Comparison of ENCODE assay signal across 30 mouse cellular contexts in the genomic region with DNA sequence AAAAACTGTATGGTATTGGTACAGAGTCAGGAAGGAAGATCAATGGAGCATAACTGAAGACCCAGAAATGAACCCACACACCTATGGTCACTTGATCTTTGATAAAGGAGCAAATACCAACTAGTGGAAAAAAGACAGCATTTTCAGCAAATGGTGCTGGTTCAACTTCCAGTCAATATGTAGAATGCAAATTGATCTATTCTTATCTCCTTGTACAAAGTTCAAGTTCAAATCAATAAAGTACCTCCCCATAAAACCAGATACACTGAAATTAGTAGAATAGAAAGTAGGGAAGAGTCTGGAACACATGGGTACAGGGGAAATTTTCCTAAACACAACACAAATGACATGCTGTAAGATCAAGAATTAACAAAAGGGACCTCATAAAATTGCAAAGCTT.
"Had no signal": no experiment of that assay in that cellular context is flagged by ENCODE, and none has a peak within 500 bp of the region (broad histone marks: within the 10 kb centered on the region; RNA-seq: fewer than 3 reads in every experiment).

No protein-coding gene starts in this region.

- H3K27me3 ChIP-seq: heart, embryonic 12.5 days; heart, embryonic 13.5 days; heart, embryonic 15.5 days; hindbrain, embryonic 12.5 days; hindbrain, embryonic 13.5 days; hindbrain, embryonic 15.5 days; intestine, embryonic 15.5 days; kidney, embryonic 15.5 days had no signal

- H3K27ac ChIP-seq: heart, embryonic 10.5 days; heart, embryonic 13.5 days; heart, embryonic 15.5 days; hindbrain, embryonic 10.5 days; hindbrain, embryonic 12.5 days; hindbrain, embryonic 13.5 days; hindbrain, embryonic 14.5 days; hindbrain, embryonic 15.5 days; hindbrain, postnatal 0 days; intestine, embryonic 15.5 days; kidney, embryonic 15.5 days; kidney, postnatal 0 days; layer of hippocampus, adult 2 months had no signal

- H3K4me1 ChIP-seq: heart, embryonic 10.5 days; heart, embryonic 12.5 days; heart, embryonic 13.5 days; heart, embryonic 15.5 days; hindbrain, embryonic 10.5 days; hindbrain, embryonic 12.5 days; hindbrain, embryonic 13.5 days; hindbrain, embryonic 15.5 days; intestine, embryonic 15.5 days; kidney, embryonic 15.5 days had no signal

- H3K36me3 ChIP-seq: heart, embryonic 10.5 days; heart, embryonic 12.5 days; heart, embryonic 13.5 days; heart, embryonic 15.5 days; hindbrain, embryonic 10.5 days; hindbrain, embryonic 12.5 days; hindbrain, embryonic 13.5 days; hindbrain, embryonic 15.5 days; intestine, embryonic 15.5 days; kidney, embryonic 15.5 days had no signal

- DNase-seq: heart, postnatal 10 days; heart, postnatal 14 days; heart, postnatal 36 days; heart, postnatal 4 days; kidney, adult 11 months; kidney, adult 18-20 months; kidney, adult 2 months; kidney, adult 8-10 months; kidney, adult 9 months; kidney, postnatal 10 days; kidney, postnatal 14 days; kidney, postnatal 25 days; kidney, postnatal 36 days; kidney, postnatal 4 days; layer of hippocampus, adult 9-11 months; layer of hippocampus, postnatal 36 days had no signal

- H3K9ac ChIP-seq: heart, embryonic 12.5 days; heart, embryonic 13.5 days; heart, embryonic 15.5 days; hindbrain, embryonic 12.5 days; hindbrain, embryonic 13.5 days; hindbrain, embryonic 14.5 days; hindbrain, embryonic 15.5 days; intestine, embryonic 15.5 days; kidney, embryonic 15.5 days had no signal

- H3K4me3 ChIP-seq: heart, embryonic 10.5 days; heart, embryonic 12.5 days; heart, embryonic 13.5 days; heart, embryonic 15.5 days; hindbrain, embryonic 10.5 days; hindbrain, embryonic 12.5 days; hindbrain, embryonic 13.5 days; hindbrain, embryonic 15.5 days; intestine, embryonic 15.5 days; kidney, embryonic 15.5 days; layer of hippocampus, adult 2 months had no signal
